ENCODE assay signal across 9 mouse cellular contexts in the genomic region with DNA sequence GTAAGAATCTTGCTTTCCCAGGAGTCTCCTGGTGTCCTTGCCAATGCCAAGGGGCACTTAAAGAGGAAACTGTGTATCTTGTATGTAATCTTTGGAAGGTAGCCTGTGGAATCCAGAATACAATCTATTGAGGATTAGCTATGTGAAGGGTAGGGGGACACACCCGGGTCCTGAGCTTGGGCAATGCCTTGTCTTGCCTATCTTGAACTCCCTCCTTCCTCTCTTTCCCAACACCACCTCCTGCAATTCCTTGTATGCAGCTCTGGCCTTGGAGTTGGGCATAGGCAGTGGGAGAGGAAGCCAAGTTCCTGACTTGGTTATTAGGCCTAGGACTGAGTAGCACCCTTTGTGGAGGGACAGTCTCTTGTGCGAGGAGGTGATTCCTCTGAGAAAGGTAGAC. TPM values are rescaled to one million over a fixed set of nuclear protein-coding genes. Genes with fewer than 3 reads are reported as not detected.
DNase-seq lines count a peak whose midpoint lies in the region; ATAC-seq lines count a peak whose summit lies in the region.
"Had no signal": no experiment of that assay in that cellular context is flagged by ENCODE, and none has a peak within 500 bp of the region (broad histone marks: within the 10 kb centered on the region; RNA-seq: fewer than 3 reads in every experiment).

No protein-coding gene starts in this region.

- ATAC-seq in heart, embryonic 13.5 days (ENCODE audit: extremely low read depth, insufficient number of reproducible peaks, low FRiP score, low TSS enrichment) = no peak
- no peak for ATAC-seq in liver, embryonic 12.5 days
- ATAC-seq in inflammation-experienced regulatory T-cells, adult 6 months = no peak

- peak overlapping the region; percentile 85 for H3K4me3 ChIP-seq in heart, embryonic 13.5 days
- H3K4me3 ChIP-seq in liver, embryonic 12.5 days = peak overlapping the region; percentile 68; the same call in 1 of the 2 replicates

- H3K4me1 ChIP-seq in heart, embryonic 13.5 days = peaks cover 73% of the 10 kb centered on the region
- H3K4me1 ChIP-seq in liver, embryonic 12.5 days = peaks cover 27% of the 10 kb centered on the region; the same call in 1 of the 2 replicates

- peak overlapping the region; percentile 99 for H3K27ac ChIP-seq in heart, embryonic 13.5 days (replicated peaks)
- H3K27ac ChIP-seq in liver, embryonic 12.5 days = no peak overlapping the region

- no peaks in the 10 kb centered on the region for H3K9me3 ChIP-seq in heart, embryonic 13.5 days
- H3K9me3 ChIP-seq in liver, embryonic 12.5 days (replicated peaks) = no peaks in the 10 kb centered on the region

- no peak for DNase-seq in heart, adult 9 months (ENCODE audit: low spot score in 2 of 2)
- peak; percentile 53 for DNase-seq in adrenal gland, postnatal 10 days
- DNase-seq in gonadal fat pad, adult 2 months (ENCODE audit: low read depth) = peak; percentile 92
- DNase-seq in urinary bladder, postnatal 14 days (ENCODE audit: low spot score) = no peak
- DNase-seq in c-Kit-positive CD71-positive TER-119-positive erythroid progenitor cells, embryonic 14.5 days (ENCODE audit: low spot score) = no peak

- peak overlapping the region; percentile 98 for H3K9ac ChIP-seq in heart, embryonic 13.5 days
- no peak overlapping the region for H3K9ac ChIP-seq in liver, embryonic 12.5 days

- no peaks in the 10 kb centered on the region for H3K27me3 ChIP-seq in heart, embryonic 13.5 days (replicated peaks)
- peaks cover 44% of the 10 kb centered on the region for H3K27me3 ChIP-seq in liver, embryonic 12.5 days (replicated peaks)

- WGBS in heart, embryonic 13.5 days = 51% methylated on average over 2 of the region's 2 CpGs
- 71% methylated on average over 2 of the region's 2 CpGs for WGBS in liver, embryonic 12.5 days (ENCODE audit: insufficient replicate concordance)

- H3K4me2 ChIP-seq in heart, embryonic 13.5 days = peak overlapping the region; percentile 86
- peak overlapping the region; percentile 83 for H3K4me2 ChIP-seq in liver, embryonic 12.5 days

- no peaks in the 10 kb centered on the region for H3K36me3 ChIP-seq in heart, embryonic 13.5 days
- H3K36me3 ChIP-seq in liver, embryonic 12.5 days = no peaks in the 10 kb centered on the region
- H3K36me3 ChIP-seq: G1E had no signal

RNA-seq across cellular contexts. Expression of a gene that starts 1.8 kb away (rescaled TPM):
- polyA plus RNA-seq in heart, embryonic 13.5 days (2015; fragmentation: Nextera tagmentation; extraction: Ambion mirVana) = 37.9 and 39.8 TPM in 2 replicates
- total RNA-seq in adrenal gland, postnatal 10 days (2021) = 10 to 100 TPM; 42.2 to 60.6 TPM
- polyA plus RNA-seq in gonadal fat pad, adult 2 months (2012; rRNA removed) = 16.0 and 20.7 TPM in 2 replicates
- polyA plus RNA-seq in liver, embryonic 12.5 days (2016; fragmentation: Nextera tagmentation; extraction: Ambion mirVana) = 9.5 and 10.6 TPM in 2 replicates
- 10 to 100 TPM; 13.0 to 22.8 (median 20.9) TPM for polyA plus RNA-seq in inflammation-experienced regulatory T-cells, adult 6 months (2017; shearing (Covaris generic))
- polyA plus RNA-seq: G1E had no signal

Comparison
In these comparisons a context has a peak if more than half of its experiments do, and no peak if none do; other contexts are left out.
1. DNase-seq: peak in adrenal gland, postnatal 10 days (single experiment) and gonadal fat pad, adult 2 months (single experiment); none in heart, adult 9 months (0 of 2), urinary bladder, postnatal 14 days (single experiment) and c-Kit-positive CD71-positive TER-119-positive erythroid progenitor cells, embryonic 14.5 days (single experiment).